Mouse (Mus musculus): ENCODE results near the gene Grin2d.
"Not testable (repeated sequence)": the region's sequence is repeated elsewhere in the genome, so short reads cannot be mapped to it uniquely, and the experiment has no call there.

The Grin2d gene

GRCm38 (mm10) chr7:45878278-45878677 is at the start of gene Grin2d:
Gene Grin2d, minus strand, starts transcription at chr7:45878378.
- DNase-seq (ENCODE audit: low spot score): not testable (repeated sequence)

- DNase-seq (ENCODE audit: low spot score): no peak
These were observed 46.2 kb upstream of the Grin2d start for GRCm38 (mm10) chr7:45924429-45924816.

GRCm38 (mm10) chr7:45923762-45924428 is 45.7 kb upstream of the Grin2d start, which contains the start of gene Ccdc114:
Gene Ccdc114, plus strand, starts transcription at chr7:45924072.
- DNase-seq (ENCODE audit: low spot score): peak; percentile 67

- DNase-seq (ENCODE audit: low spot score): peak; percentile 89
These were observed 45.0 kb upstream of the Grin2d start for GRCm38 (mm10) chr7:45922928-45923761.

- no peak for DNase-seq (ENCODE audit: low spot score)
These were observed 43.9 kb upstream of the Grin2d start for GRCm38 (mm10) chr7:45921950-45922600.

GRCm38 (mm10) chr7:45921242-45921621 is 43.1 kb upstream of the Grin2d start, which contains the start of gene Emp3:
Gene Emp3, minus strand, starts transcription at chr7:45921404.
- DNase-seq (ENCODE audit: low spot score): no peak

GRCm38 (mm10) chr7:45920583-45921241 is 42.5 kb upstream of the Grin2d start:
- DNase-seq (ENCODE audit: low spot score): no peak

GRCm38 (mm10) chr7:45919761-45920160 is 41.6 kb upstream of the Grin2d start:
- DNase-seq (ENCODE audit: low spot score): no peak

- DNase-seq (ENCODE audit: low spot score): no peak
These were observed 41.0 kb upstream of the Grin2d start for GRCm38 (mm10) chr7:45919083-45919671.

- no peak for DNase-seq (ENCODE audit: low spot score)
These were observed 39.7 kb upstream of the Grin2d start for GRCm38 (mm10) chr7:45917926-45918325.

GRCm38 (mm10) chr7:45917004-45917704 is 39.0 kb upstream of the Grin2d start:
- no peak for DNase-seq (ENCODE audit: low spot score)

GRCm38 (mm10) chr7:45916056-45917003 is 38.2 kb upstream of the Grin2d start:
- DNase-seq (ENCODE audit: low spot score): peak; percentile 52

GRCm38 (mm10) chr7:45915011-45915410 is 36.8 kb upstream of the Grin2d start:
- no peak for DNase-seq (ENCODE audit: low spot score)

- no peak for DNase-seq (ENCODE audit: low spot score)
These were observed 35.9 kb upstream of the Grin2d start for GRCm38 (mm10) chr7:45914067-45914466.

GRCm38 (mm10) chr7:45909145-45909544 is 31.0 kb upstream of the Grin2d start:
- DNase-seq (ENCODE audit: low spot score): no peak

- DNase-seq (ENCODE audit: low spot score): no peak
These were observed 30.2 kb upstream of the Grin2d start for GRCm38 (mm10) chr7:45908384-45908783.

- no peak for DNase-seq (ENCODE audit: low spot score)
These were observed 28.4 kb upstream of the Grin2d start for GRCm38 (mm10) chr7:45906622-45907021.

- DNase-seq (ENCODE audit: low spot score): no peak
These were observed 24.4 kb upstream of the Grin2d start for GRCm38 (mm10) chr7:45902481-45903002.

GRCm38 (mm10) chr7:45901562-45901961 is 23.4 kb upstream of the Grin2d start:
- no peak for DNase-seq (ENCODE audit: low spot score)

- not testable (repeated sequence) for DNase-seq (ENCODE audit: low spot score)
These were observed 19.9 kb upstream of the Grin2d start for GRCm38 (mm10) chr7:45898125-45898524.

Measured in ovary, postnatal 10 days (tissue).